Mouse (Mus musculus) left cerebral cortex, adult 6 months (tissue): ENCODE data around the gene Gm15140. TPM values are rescaled to one million over a fixed set of nuclear protein-coding genes. Genes with fewer than 3 reads are reported as not detected.

Experiments
- long read RNA-seq, 2 experiments: library from polyadenylated mRNA; unstranded; transcript quantifications; one replicate each; pipeline ENCODE4 v2.0.0; 2019 to 2020
- polyA plus RNA-seq: library from polyadenylated mRNA; unstranded; fragments of <200 nt; fragmentation: Nextera tagmentation; gene quantifications from 2 replicates; pipeline ENCODE4 v1.2.3, GENCODE M21; 2021

Gm15140 gene
- polyA plus RNA-seq: not detected in 2 replicates
- long read RNA-seq, experiment 1: 0 reads
- long read RNA-seq, experiment 2: 0 reads

DNA sequence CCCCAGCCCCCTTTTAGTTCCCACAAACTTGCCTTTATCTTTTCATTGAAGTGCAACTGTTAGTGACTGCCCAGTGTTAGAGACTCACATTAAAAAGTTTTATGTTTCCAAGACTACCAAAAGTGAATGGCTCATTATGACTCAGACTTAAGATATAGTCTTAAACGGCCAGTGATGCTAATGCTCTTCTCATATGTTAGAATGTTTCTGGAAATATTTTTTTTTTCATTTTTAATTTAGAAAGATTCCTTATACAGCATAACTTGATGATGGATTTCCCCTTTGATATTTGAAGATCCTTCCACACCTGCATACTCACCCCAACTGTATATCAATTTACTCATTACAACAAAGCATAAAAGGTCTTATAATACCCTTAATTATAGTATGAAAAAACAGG lies at the start of gene Gm15140:
TSS of gene Gm15140 (minus strand) at position 101 of the 400 bp plus-strand sequence.

Other genes starting within 250 kb of the Gm15140 start
- not detected in 2 replicates for gene Samt1, start 108.0 kb downstream of the Gm15140 start, polyA plus RNA-seq
- not detected in 2 replicates for gene 4921511M17Rik, start 86.9 kb downstream of the Gm15140 start, polyA plus RNA-seq
- gene Gm10057, start 65.6 kb downstream of the Gm15140 start, polyA plus RNA-seq: not detected in 2 replicates
- not detected in 2 replicates for gene 4930524N10Rik, start 222.7 kb upstream of the Gm15140 start, polyA plus RNA-seq